Mouse (Mus musculus) ES-Bruce4 (cell line): ENCODE results near the gene Pla1a.

Source experiments
- CTCF ChIP-seq: IDR thresholded peaks from one replicate; pipeline ENCODE4 v1.8.1; 2011; ENCODE audit warnings: low read depth, low read length
- POLR2A ChIP-seq: IDR thresholded peaks from one replicate; pipeline ENCODE4 v1.8.1; 2011; ENCODE audit warnings: low read length; ENCODE audit not compliant: insufficient read depth

DNA sequence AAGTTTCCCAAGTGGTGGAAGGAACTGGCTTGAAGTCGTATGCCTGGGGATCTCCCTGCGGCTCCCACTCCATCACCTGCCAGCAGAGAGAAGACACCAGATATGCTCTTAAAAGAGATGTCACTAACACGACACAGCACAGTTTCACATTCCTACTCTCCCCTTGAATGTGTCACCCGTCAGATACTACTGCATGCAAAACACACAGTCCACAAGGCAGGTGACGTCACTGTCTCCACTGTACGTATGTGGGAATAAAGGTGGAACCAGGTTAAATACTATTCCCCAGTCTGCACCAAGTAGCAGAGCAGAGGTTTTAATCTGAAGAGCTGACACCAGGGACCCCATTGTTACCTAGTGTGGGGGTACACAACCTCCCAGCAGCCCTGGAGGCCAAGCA lies 7.5 kb upstream of the Pla1a start:
- TF ChIP-seq CTCF, result no peak
- TF ChIP-seq POLR2A, result no peak
